Mouse (Mus musculus): ENCODE results near the gene Tspo. TPM values are rescaled to one million over a fixed set of nuclear protein-coding genes. Genes with fewer than 3 reads are reported as not detected.
A peak's percentile ranks its signal among the peaks of the same experiment; 100 is the strongest.

Gene Tspo
- polyA plus RNA-seq (2015; fragmentation: Nextera tagmentation; extraction: Ambion mirVana) = 84.4 and 107 TPM in 2 replicates

- under 1% methylated on average over 28 of the region's 28 CpGs for WGBS
- H3K36me3 ChIP-seq (ENCODE audit: insufficient read depth, low read length) = no peaks in the 10 kb centered on the region
- H3K4me1 ChIP-seq (ENCODE audit: insufficient read depth, low read length) = peaks cover 13% of the 10 kb centered on the region
- H3K27me3 ChIP-seq (ENCODE audit: insufficient read depth, low read length) = no peaks in the 10 kb centered on the region
- peak within 1 kb of the TSS; percentile 72 for H3K9ac ChIP-seq (replicated peaks; ENCODE audit: low read length)
- H3K9me3 ChIP-seq (ENCODE audit: low read length) = no peaks in the 10 kb centered on the region
- peak within 1 kb of the TSS; percentile 51 for H3K4me3 ChIP-seq (ENCODE audit: low read length)
- ATAC-seq (ENCODE audit: low FRiP score, low TSS enrichment) = peak; percentile 57
- H3K27ac ChIP-seq (ENCODE audit: low read length) = peak within 1 kb of the TSS; percentile 44
- peak within 1 kb of the TSS; percentile 69 for H3K4me2 ChIP-seq (replicated peaks; ENCODE audit: low read depth, low read length)
Observed at GRCm38 (mm10) chr15:83563327-83563856, at the start of gene Tspo, which contains the start of gene Mcat. TSS of gene Tspo (plus strand) at chr15:83563592. TSS of gene Mcat (minus strand) at chr15:83563787.

DNA sequence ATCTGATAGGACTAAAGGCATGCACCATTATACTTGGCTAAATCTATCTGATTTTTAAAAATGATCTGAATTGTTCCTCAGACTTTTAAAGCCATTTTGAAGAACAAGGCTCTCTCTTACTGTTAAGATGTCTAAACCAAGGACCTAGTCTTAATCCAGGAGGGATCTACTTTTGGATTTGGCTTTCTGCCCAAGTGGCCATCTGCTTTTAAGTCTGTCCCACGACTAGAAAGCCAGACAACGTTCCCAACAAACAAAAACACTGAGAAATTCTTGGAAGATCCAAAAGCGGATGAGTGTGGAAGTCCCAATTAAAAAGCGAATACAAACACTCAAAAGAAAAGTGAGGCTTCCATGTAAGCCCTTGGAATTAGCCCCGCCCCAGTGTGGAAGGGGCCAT, 48.4 kb upstream of the Tspo start:
- WGBS = 75% methylated on average over 5 of the region's 5 CpGs
- Histone ChIP-seq H3K4me1 (ENCODE audit: insufficient read depth, low read length) (peaks cover 5% of the 10 kb centered on the region), H3K9ac (replicated peaks; ENCODE audit: low read length) (no peak overlapping the region), H3K9me3 (ENCODE audit: low read length) (no peaks in the 10 kb centered on the region), H3K27ac (ENCODE audit: low read length) (no peak overlapping the region), H3K4me3 (ENCODE audit: low read length) (no peak overlapping the region), H3K4me2 (replicated peaks; ENCODE audit: low read depth, low read length) (no peak overlapping the region), H3K36me3 (ENCODE audit: insufficient read depth, low read length) (no peaks in the 10 kb centered on the region), H3K27me3 (ENCODE audit: insufficient read depth, low read length) (no peaks in the 10 kb centered on the region)
- ATAC-seq (ENCODE audit: low FRiP score, low TSS enrichment) = no peak

DNA sequence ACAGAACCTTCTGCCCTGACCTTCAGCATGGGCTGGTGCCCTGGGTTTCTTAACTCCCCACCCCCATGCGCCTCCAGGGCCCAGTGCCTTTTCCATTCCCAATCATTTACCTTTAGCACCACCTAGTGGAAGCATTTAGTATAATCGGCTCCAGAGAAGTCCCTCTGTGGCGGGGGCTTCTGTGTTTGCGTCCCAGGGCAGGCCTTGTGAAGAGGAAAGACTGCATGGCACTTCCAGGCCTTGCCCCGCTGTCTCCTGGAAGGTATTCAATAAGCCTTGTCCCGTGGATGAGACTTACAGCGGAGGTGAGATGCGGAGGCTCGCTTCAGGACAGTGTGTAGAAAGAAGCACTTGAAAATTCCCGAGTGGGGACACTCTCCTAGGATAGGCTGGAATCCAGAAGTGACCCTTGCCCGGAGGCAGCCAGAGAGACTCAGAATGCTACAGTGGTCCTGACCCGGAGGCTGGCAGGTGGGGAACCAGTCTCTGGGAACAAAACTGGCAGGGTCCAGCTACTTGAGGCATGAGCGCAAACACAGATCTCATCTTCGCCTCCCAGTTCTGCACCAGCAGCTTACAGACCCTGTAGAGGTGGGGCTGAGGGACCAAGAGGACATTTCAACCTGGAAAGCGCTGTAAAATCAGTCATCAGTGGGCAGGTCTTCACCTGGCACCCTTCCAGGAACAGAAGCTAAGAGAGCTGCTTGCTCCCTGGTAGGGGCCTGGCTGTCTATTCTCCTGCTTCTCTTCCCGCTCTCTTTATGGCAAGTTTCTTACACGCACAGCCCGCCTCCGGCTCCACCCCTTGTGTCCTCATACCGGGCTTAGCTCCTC, 45.0 kb upstream of the Tspo start:
- H3K4me2 ChIP-seq (replicated peaks; ENCODE audit: low read depth, low read length) = peak overlapping the region; percentile 7; the same call in 1 of the 2 replicates
- H3K9me3 ChIP-seq (ENCODE audit: low read length) = no peaks in the 10 kb centered on the region
- no peak overlapping the region for H3K4me3 ChIP-seq (ENCODE audit: low read length)
- no peak overlapping the region for H3K27ac ChIP-seq (ENCODE audit: low read length)
- peaks cover 4% of the 10 kb centered on the region; the same call in 1 of the 2 replicates for H3K4me1 ChIP-seq (ENCODE audit: insufficient read depth, low read length)
- peak overlapping the region; percentile 6; the same call in 1 of the 2 replicates for H3K9ac ChIP-seq (replicated peaks; ENCODE audit: low read length)
- H3K27me3 ChIP-seq (ENCODE audit: insufficient read depth, low read length) = no peaks in the 10 kb centered on the region
- peak; percentile 68 for ATAC-seq (ENCODE audit: low FRiP score, low TSS enrichment)
- 30% methylated on average over 20 of the region's 20 CpGs for WGBS
- no peaks in the 10 kb centered on the region for H3K36me3 ChIP-seq (ENCODE audit: insufficient read depth, low read length)

DNA sequence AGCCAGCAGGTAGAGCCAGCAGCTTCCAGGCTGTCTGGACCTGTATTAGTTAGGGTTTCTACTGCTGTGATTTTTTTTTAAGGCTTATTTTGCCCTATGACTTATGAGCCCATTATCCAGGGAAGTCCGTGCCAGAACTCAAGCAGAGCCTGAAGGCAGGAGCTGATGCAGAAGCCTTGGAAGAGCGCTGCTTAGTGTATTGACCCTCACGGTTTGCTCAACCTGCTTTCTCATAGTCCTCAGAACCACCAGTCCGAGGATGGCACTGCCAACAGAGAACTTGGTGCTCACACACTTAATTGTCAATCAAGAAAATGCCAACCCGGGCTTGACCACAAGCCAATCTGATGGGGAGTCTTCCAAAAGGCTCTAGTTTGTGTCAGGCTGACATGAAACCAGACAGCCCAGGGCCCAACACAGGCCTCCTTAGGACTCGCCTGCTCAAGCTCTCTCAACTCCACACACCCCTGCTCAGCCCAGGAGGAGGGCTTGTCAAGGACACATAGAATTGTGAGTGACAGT, 42.5 kb upstream of the Tspo start:
- no peak overlapping the region for H3K4me3 ChIP-seq (ENCODE audit: low read length)
- WGBS = 81% methylated on average over 6 of the region's 6 CpGs
- H3K36me3 ChIP-seq (ENCODE audit: insufficient read depth, low read length) = no peaks in the 10 kb centered on the region
- H3K4me2 ChIP-seq (replicated peaks; ENCODE audit: low read depth, low read length) = no peak overlapping the region
- no peak for ATAC-seq (ENCODE audit: low FRiP score, low TSS enrichment)
- peaks cover 6% of the 10 kb centered on the region; the same call in 1 of the 2 replicates for H3K27me3 ChIP-seq (ENCODE audit: insufficient read depth, low read length)
- no peak overlapping the region for H3K9ac ChIP-seq (replicated peaks; ENCODE audit: low read length)
- H3K9me3 ChIP-seq (ENCODE audit: low read length) = no peaks in the 10 kb centered on the region
- no peak overlapping the region for H3K27ac ChIP-seq (ENCODE audit: low read length)
- H3K4me1 ChIP-seq (ENCODE audit: insufficient read depth, low read length) = peaks cover 6% of the 10 kb centered on the region; the same call in 1 of the 2 replicates

DNA sequence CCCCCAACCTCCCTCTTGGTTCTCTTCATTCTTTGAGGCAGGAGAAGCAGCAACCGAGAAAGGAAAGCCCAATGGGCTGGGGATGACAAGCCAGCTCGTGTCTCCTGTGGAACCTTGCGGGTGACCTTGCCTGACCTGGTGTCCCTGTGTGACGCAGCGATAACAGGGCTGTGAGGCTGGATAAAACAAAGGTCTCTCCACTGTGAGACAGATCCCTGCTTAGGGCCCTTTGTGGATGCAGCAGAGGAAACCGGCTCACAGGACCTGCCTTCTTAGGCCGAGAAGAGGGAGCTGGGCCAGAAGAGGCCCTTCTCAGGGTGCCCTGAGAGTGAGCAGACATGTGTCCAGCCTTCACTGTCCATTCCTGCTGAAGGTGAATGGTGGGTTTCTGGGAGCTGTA, 40.2 kb upstream of the Tspo start:
- 44% methylated on average over 7 of the region's 7 CpGs for WGBS
- no peak for ATAC-seq (ENCODE audit: low FRiP score, low TSS enrichment)
- Histone ChIP-seq H3K4me2 (replicated peaks; ENCODE audit: low read depth, low read length) (no peak overlapping the region), H3K9me3 (ENCODE audit: low read length) (no peaks in the 10 kb centered on the region), H3K4me3 (ENCODE audit: low read length) (no peak overlapping the region), H3K4me1 (ENCODE audit: insufficient read depth, low read length) (peaks cover 22% of the 10 kb centered on the region), H3K36me3 (ENCODE audit: insufficient read depth, low read length) (no peaks in the 10 kb centered on the region), H3K27me3 (ENCODE audit: insufficient read depth, low read length) (peaks cover 24% of the 10 kb centered on the region), H3K27ac (ENCODE audit: low read length) (no peak overlapping the region), H3K9ac (replicated peaks; ENCODE audit: low read length) (no peak overlapping the region)

GRCm38 (mm10) chr15:83523638-83524332, 39.6 kb upstream of the Tspo start:
- Histone ChIP-seq H3K4me2 (replicated peaks; ENCODE audit: low read depth, low read length) (no peak overlapping the region), H3K36me3 (ENCODE audit: insufficient read depth, low read length) (no peaks in the 10 kb centered on the region), H3K9ac (replicated peaks; ENCODE audit: low read length) (no peak overlapping the region), H3K27ac (ENCODE audit: low read length) (no peak overlapping the region), H3K4me1 (ENCODE audit: insufficient read depth, low read length) (peaks cover 24% of the 10 kb centered on the region), H3K27me3 (ENCODE audit: insufficient read depth, low read length) (peaks cover 24% of the 10 kb centered on the region), H3K9me3 (ENCODE audit: low read length) (no peaks in the 10 kb centered on the region), H3K4me3 (ENCODE audit: low read length) (no peak overlapping the region)
- 66% methylated on average over 14 of the region's 14 CpGs for WGBS
- no peak for ATAC-seq (ENCODE audit: low FRiP score, low TSS enrichment)

DNA sequence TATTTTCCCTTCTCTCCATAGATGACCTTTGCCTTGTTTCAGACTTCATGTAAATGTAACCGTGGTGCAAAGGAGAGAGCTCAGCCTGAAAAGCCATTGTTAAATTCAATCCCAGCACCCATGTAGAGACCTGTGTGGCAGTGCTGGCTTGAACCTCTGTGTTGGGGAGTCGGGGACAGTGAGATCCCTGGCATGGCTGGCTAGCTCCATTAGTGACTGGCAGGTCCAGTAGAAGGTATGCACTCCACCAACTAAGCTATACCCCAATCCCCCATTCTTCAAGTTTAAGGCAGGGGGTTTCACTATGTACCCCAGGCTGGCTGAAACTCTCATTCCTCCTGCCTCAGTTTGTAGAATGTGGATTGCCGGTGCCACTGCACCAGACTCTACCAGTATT, 39.1 kb upstream of the Tspo start:
- Histone ChIP-seq H3K27ac (ENCODE audit: low read length) (no peak overlapping the region), H3K27me3 (ENCODE audit: insufficient read depth, low read length) (peaks cover 24% of the 10 kb centered on the region), H3K4me2 (replicated peaks; ENCODE audit: low read depth, low read length) (no peak overlapping the region), H3K9me3 (ENCODE audit: low read length) (no peaks in the 10 kb centered on the region), H3K36me3 (ENCODE audit: insufficient read depth, low read length) (no peaks in the 10 kb centered on the region), H3K4me3 (ENCODE audit: low read length) (no peak overlapping the region), H3K9ac (replicated peaks; ENCODE audit: low read length) (no peak overlapping the region), H3K4me1 (ENCODE audit: insufficient read depth, low read length) (peaks cover 29% of the 10 kb centered on the region)
- 88% methylated on average over 3 of the region's 3 CpGs for WGBS
- ATAC-seq (ENCODE audit: low FRiP score, low TSS enrichment) = no peak

GRCm38 (mm10) chr15:83526424-83527091, 36.8 kb upstream of the Tspo start, which contains the start of gene Bik:
TSS of gene Bik (plus strand) at chr15:83526862.
- Histone ChIP-seq H3K4me3 (ENCODE audit: low read length) (peak within 1 kb of the TSS; percentile 60), H3K27me3 (ENCODE audit: insufficient read depth, low read length) (peaks cover 24% of the 10 kb centered on the region), H3K27ac (ENCODE audit: low read length) (no peak within 1 kb of the TSS), H3K4me2 (replicated peaks; ENCODE audit: low read depth, low read length) (peak within 1 kb of the TSS; percentile 98), H3K9me3 (ENCODE audit: low read length) (no peaks in the 10 kb centered on the region), H3K9ac (replicated peaks; ENCODE audit: low read length) (peak within 1 kb of the TSS; percentile 61), H3K36me3 (ENCODE audit: insufficient read depth, low read length) (no peaks in the 10 kb centered on the region), H3K4me1 (ENCODE audit: insufficient read depth, low read length) (peaks cover 45% of the 10 kb centered on the region)
- under 1% methylated on average over 45 of the region's 45 CpGs for WGBS
- peak; percentile 69 for ATAC-seq (ENCODE audit: low FRiP score, low TSS enrichment)

DNA sequence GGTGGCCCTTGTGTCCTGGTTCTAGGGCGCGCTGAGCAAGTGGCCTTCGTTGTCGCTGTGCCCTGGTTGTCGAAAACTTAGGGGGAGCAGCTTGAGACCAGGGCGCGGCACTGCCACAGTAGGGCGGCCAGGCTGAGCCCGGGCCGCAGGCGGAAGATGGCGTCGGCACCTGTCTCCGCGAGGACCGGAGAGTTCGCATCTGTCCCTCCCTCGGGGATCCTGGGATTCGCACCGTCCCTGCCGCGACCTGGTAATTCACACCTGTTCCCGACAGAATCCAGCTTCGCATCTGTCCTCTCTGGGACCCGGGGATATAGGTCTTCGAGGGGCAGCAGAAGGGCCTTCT, 36.3 kb upstream of the Tspo start:
- Histone ChIP-seq H3K4me1 (ENCODE audit: insufficient read depth, low read length) (peaks cover 45% of the 10 kb centered on the region), H3K9ac (replicated peaks; ENCODE audit: low read length) (peak overlapping the region; percentile 61), H3K4me2 (replicated peaks; ENCODE audit: low read depth, low read length) (peak overlapping the region; percentile 98), H3K27ac (ENCODE audit: low read length) (no peak overlapping the region), H3K9me3 (ENCODE audit: low read length) (no peaks in the 10 kb centered on the region), H3K36me3 (ENCODE audit: insufficient read depth, low read length) (no peaks in the 10 kb centered on the region), H3K4me3 (ENCODE audit: low read length) (peak overlapping the region; percentile 60), H3K27me3 (ENCODE audit: insufficient read depth, low read length) (peaks cover 24% of the 10 kb centered on the region)
- WGBS = under 1% methylated on average over 26 of the region's 26 CpGs
- ATAC-seq (ENCODE audit: low FRiP score, low TSS enrichment) = no peak; the same call in 1 of the 2 replicates

Measured in kidney, embryonic 16.5 days (tissue).